Mouse (Mus musculus): ENCODE measurements around the gene Ptpn6.
A peak's percentile ranks its signal among the peaks of the same experiment; 100 is the strongest.

Ptpn6 gene

GRCm38 (mm10) chr6:124738511-124739023 lies at the start of gene Ptpn6:
TSS of gene Ptpn6 (minus strand) at chr6:124738714.
- DNase-seq (ENCODE audit: low read depth), result peak; percentile 68

- DNase-seq (ENCODE audit: low read depth), result no peak
These were observed 49.2 kb upstream of the Ptpn6 start for GRCm38 (mm10) chr6:124787722-124788121.

GRCm38 (mm10) chr6:124786756-124787420 lies 48.4 kb upstream of the Ptpn6 start:
- no peak for DNase-seq (ENCODE audit: low read depth)

- DNase-seq (ENCODE audit: low read depth), result peak; percentile 71
These were observed 43.9 kb upstream of the Ptpn6 start for GRCm38 (mm10) chr6:124782436-124782835.

GRCm38 (mm10) chr6:124780917-124781316 lies 42.4 kb upstream of the Ptpn6 start:
- DNase-seq (ENCODE audit: low read depth), result no peak

GRCm38 (mm10) chr6:124779984-124780416 lies 41.5 kb upstream of the Ptpn6 start:
- DNase-seq (ENCODE audit: low read depth), result no peak

- DNase-seq (ENCODE audit: low read depth), result peak; percentile 93
These were observed 40.9 kb upstream of the Ptpn6 start, which contains the start of gene Lrrc23 for GRCm38 (mm10) chr6:124779222-124779983. TSS of gene Lrrc23 (minus strand) at chr6:124779727.

- no peak for DNase-seq (ENCODE audit: low read depth)
These were observed 32.0 kb upstream of the Ptpn6 start for GRCm38 (mm10) chr6:124770511-124770910.

GRCm38 (mm10) chr6:124770013-124770412 lies 31.5 kb upstream of the Ptpn6 start:
- DNase-seq (ENCODE audit: low read depth), result no peak

GRCm38 (mm10) chr6:124769101-124769765 lies 30.7 kb upstream of the Ptpn6 start, which contains the start of gene Eno2:
TSS of gene Eno2 (minus strand) at chr6:124769673.
- peak; percentile 69 for DNase-seq (ENCODE audit: low read depth)

GRCm38 (mm10) chr6:124768704-124769044 lies 30.2 kb upstream of the Ptpn6 start:
- DNase-seq (ENCODE audit: low read depth), result no peak

- no peak for DNase-seq (ENCODE audit: low read depth)
These were observed 29.6 kb upstream of the Ptpn6 start for GRCm38 (mm10) chr6:124767920-124768703.

- DNase-seq (ENCODE audit: low read depth), result no peak
These were observed 29.0 kb upstream of the Ptpn6 start for GRCm38 (mm10) chr6:124767536-124767919.

GRCm38 (mm10) chr6:124765951-124766350 lies 27.4 kb upstream of the Ptpn6 start:
- no peak for DNase-seq (ENCODE audit: low read depth)

- peak; percentile 94 for DNase-seq (ENCODE audit: low read depth)
These were observed 20.7 kb upstream of the Ptpn6 start for GRCm38 (mm10) chr6:124759259-124759658.

- DNase-seq (ENCODE audit: low read depth), result no peak
These were observed 20.3 kb upstream of the Ptpn6 start for GRCm38 (mm10) chr6:124758849-124759232.

- DNase-seq (ENCODE audit: low read depth), result peak; percentile 15
These were observed 19.7 kb upstream of the Ptpn6 start for GRCm38 (mm10) chr6:124757909-124758848.

- no peak for DNase-seq (ENCODE audit: low read depth)
These were observed 18.9 kb upstream of the Ptpn6 start for GRCm38 (mm10) chr6:124757351-124757880.

GRCm38 (mm10) chr6:124756652-124757350 lies 18.3 kb upstream of the Ptpn6 start:
- peak; percentile 59 for DNase-seq (ENCODE audit: low read depth)
